Mouse (Mus musculus) small intestine, adult 2 months (tissue): Measurements from ENCODE around the gene Il7r. TPM values are rescaled to one million over a fixed set of nuclear protein-coding genes. Genes with fewer than 3 reads are reported as not detected.

Experiments used
- H3K27ac ChIP-seq: fragments of 200-500 bp; 2 replicates; pipeline ENCODE4 v1.5.1; 2012; ENCODE audit warnings: low read depth, low read length, control low read depth, inconsistent platforms; ENCODE audit not compliant: insufficient read depth
- H3K27me3 ChIP-seq: fragments of 200-500 bp; 2 replicates; pipeline ENCODE4 v1.6.1; 2012; ENCODE audit warnings: mild to moderate bottlenecking, moderate library complexity, low read length, inconsistent platforms; ENCODE audit not compliant: control insufficient read depth, insufficient read depth
- H3K36me3 ChIP-seq: fragments of 200-500 bp; 2 replicates; pipeline ENCODE4 v1.6.1; 2012; ENCODE audit warnings: mild to moderate bottlenecking, low read length, control low read depth, inconsistent platforms; ENCODE audit not compliant: control insufficient read depth, insufficient read depth
- H3K4me1 ChIP-seq: fragments of 200-500 bp; 2 replicates; pipeline ENCODE4 v1.6.1; 2012; ENCODE audit warnings: low read length, inconsistent platforms, mixed read lengths; ENCODE audit not compliant: control insufficient read depth, insufficient read depth, insufficient read length
- H3K4me3 ChIP-seq: fragments of 200-500 bp; 2 replicates; pipeline ENCODE4 v1.5.1; 2012; ENCODE audit warnings: low read depth, mild to moderate bottlenecking, control low read depth, inconsistent platforms, low read length, moderate library complexity
- CTCF ChIP-seq: fragments of 200-500 bp; IDR thresholded peaks from 2 replicates; pipeline ENCODE4 v1.5.1; 2012; ENCODE audit warnings: low read depth, mild to moderate bottlenecking, control low read depth, inconsistent platforms, low read length, moderate library complexity, mixed read lengths; ENCODE audit not compliant: insufficient replicate concordance, insufficient read length; ENCODE audit errors: extremely low read depth
- POLR2A ChIP-seq: fragments of 200-500 bp; IDR thresholded peaks from 2 replicates; pipeline ENCODE4 v1.6.1; 2012; ENCODE audit warnings: low read depth, mild to moderate bottlenecking, control low read depth, inconsistent platforms, low read length, moderate library complexity
- WGBS: fragments of 180-500 bp; shearing (Covaris S2); methylation state at CpG from one replicate; pipeline ENCODE4 v1.1.7; 2018; 5-methylcytosine and 5-hydroxymethylcytosine counted together
- polyA plus RNA-seq: library from polyadenylated mRNA; depleted of rRNA; stranded (reverse); fragments of >200 nt; gene quantifications from 2 replicates; pipeline ENCODE4 v1.2.3, GENCODE M21; 2012; rRNA removed

Il7r gene
- polyA plus RNA-seq, 1 experiment = 0.47 TPM

GRCm38 (mm10) chr15:9472618-9473017 lies 57.4 kb downstream of the Il7r start:
- Histone ChIP-seq H3K4me1 (no peaks in the 10 kb centered on the region), H3K36me3 (no peaks in the 10 kb centered on the region), H3K27me3 (no peaks in the 10 kb centered on the region), H3K27ac (no peak overlapping the region), H3K4me3 (no peak overlapping the region)
- no peak for TF ChIP-seq CTCF
- no peak for TF ChIP-seq POLR2A
- 42% methylated on average over 3 of the region's 3 CpGs for WGBS

GRCm38 (mm10) chr15:9472167-9472566 lies 57.8 kb downstream of the Il7r start:
- Histone ChIP-seq H3K27me3 (no peaks in the 10 kb centered on the region), H3K27ac (no peak overlapping the region), H3K4me3 (no peak overlapping the region), H3K4me1 (no peaks in the 10 kb centered on the region), H3K36me3 (no peaks in the 10 kb centered on the region)
- WGBS = 40% methylated on average over 3 of the region's 3 CpGs
- TF ChIP-seq CTCF (no peak), POLR2A (no peak)

GRCm38 (mm10) chr15:9471053-9471685 lies 58.8 kb downstream of the Il7r start:
- no peak overlapping the region for H3K4me3 ChIP-seq
- 70% methylated on average over 4 of the region's 4 CpGs for WGBS

GRCm38 (mm10) chr15:9464039-9464438 lies 65.9 kb downstream of the Il7r start:
- H3K27me3 ChIP-seq = no peaks in the 10 kb centered on the region
- H3K27ac ChIP-seq = no peak overlapping the region
- H3K36me3 ChIP-seq = no peaks in the 10 kb centered on the region
- TF ChIP-seq CTCF = no peak
- no peak for TF ChIP-seq POLR2A
- no peaks in the 10 kb centered on the region for H3K4me1 ChIP-seq
- H3K4me3 ChIP-seq = no peak overlapping the region
- WGBS = 27% methylated on average over 1 of the region's 1 CpGs

More at GRCm38 (mm10) chr15:9471053-9471685, 58.8 kb downstream of the Il7r start:
- no peaks in the 10 kb centered on the region for H3K27me3 ChIP-seq
- TF ChIP-seq POLR2A = no peak
- TF ChIP-seq CTCF = no peak
- H3K4me1 ChIP-seq = no peaks in the 10 kb centered on the region
- no peaks in the 10 kb centered on the region for H3K36me3 ChIP-seq
- H3K27ac ChIP-seq = no peak overlapping the region

- no peaks in the 10 kb centered on the region for H3K36me3 ChIP-seq
- H3K27me3 ChIP-seq = no peaks in the 10 kb centered on the region
- WGBS = 62% methylated on average over 7 of the region's 7 CpGs
- no peaks in the 10 kb centered on the region for H3K4me1 ChIP-seq
- H3K27ac ChIP-seq = no peak overlapping the region
- no peak overlapping the region for H3K4me3 ChIP-seq
- TF ChIP-seq POLR2A (no peak), CTCF (no peak)
Measured at GRCm38 (mm10) chr15:9463521-9464027, 66.4 kb downstream of the Il7r start.

Other genes starting within 250 kb of the Il7r start
- gene Ugt3a2, start 194.6 kb downstream of the Il7r start, polyA plus RNA-seq = not detected in 2 replicates
- gene Capsl, start 94.1 kb downstream of the Il7r start, polyA plus RNA-seq = 0.37 TPM in 1 of 2 replicates, not detected in the other
- not detected in 2 replicates for gene Spef2, start 218.7 kb upstream of the Il7r start, polyA plus RNA-seq